Mouse (Mus musculus): ENCODE results near the gene Selenbp1.
"Not testable (repeated sequence)": the region's sequence is repeated elsewhere in the genome, so short reads cannot be mapped to it uniquely, and the experiment has no call there.

The Selenbp1 gene

DNA sequence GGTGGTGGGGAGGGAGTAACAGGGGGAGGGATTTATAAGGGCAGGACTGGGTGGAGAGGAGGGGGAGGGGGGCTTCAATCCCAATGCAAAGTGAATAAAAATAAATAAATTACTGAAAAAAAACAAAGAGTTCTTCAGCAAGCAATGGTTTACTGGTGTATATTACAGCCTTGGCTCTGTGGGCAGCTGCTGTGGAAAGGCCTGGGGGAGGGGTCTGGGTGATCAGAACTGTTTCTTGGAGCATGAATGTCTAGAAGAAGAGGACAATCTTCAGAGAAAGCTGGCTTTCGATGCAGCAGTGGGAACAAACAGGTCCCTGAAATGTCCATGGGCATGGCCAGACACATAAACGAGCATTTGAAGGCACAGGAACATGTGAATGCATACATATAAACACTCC, 577 bp upstream of the Selenbp1 start:
- not testable (repeated sequence) for DNase-seq (ENCODE audit: low spot score in 2 of 2)

DNA sequence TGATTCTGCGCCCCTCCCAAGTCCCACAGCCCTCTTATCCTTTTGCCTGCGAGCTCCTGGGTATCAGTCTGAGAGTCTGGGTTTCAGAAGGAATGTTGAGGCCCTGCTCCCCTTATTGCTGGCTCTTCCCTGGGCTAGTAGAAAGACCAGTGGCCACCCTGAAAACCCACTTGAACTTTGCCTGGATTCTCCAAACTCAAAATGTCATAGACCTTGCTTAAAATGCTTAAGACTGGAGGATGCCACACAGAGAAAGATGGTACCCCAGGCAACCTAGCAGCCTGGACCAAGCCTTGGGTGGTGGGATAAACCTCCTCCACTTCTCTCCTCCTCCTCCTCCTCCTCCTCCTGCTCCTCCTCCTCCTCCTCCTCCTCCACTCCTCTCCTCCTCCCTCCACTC, 748 bp downstream of the Selenbp1 start:
- not testable (repeated sequence) for DNase-seq (ENCODE audit: low spot score in 2 of 2)

DNA sequence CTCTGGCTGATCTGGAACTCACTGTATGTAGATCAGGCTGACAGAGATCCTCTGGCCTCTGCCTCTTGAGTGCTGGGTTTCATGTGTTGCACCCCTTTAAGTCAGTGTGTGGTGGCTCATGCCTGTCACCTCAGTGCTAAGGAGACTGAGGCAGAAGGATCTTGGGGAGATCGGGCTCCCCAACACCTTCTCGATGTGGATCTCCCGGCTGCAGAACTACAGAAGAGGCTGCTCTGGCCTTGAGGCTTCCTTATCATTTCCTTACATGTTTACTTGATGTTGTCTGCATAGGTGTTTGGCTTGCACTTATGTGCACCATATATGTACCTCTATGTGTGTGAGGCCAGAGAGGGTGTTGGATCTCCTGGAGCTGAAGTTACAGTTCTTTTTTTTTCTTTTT, 1.7 kb downstream of the Selenbp1 start:
- DNase-seq (ENCODE audit: low spot score in 2 of 2): not testable (repeated sequence)

DNA sequence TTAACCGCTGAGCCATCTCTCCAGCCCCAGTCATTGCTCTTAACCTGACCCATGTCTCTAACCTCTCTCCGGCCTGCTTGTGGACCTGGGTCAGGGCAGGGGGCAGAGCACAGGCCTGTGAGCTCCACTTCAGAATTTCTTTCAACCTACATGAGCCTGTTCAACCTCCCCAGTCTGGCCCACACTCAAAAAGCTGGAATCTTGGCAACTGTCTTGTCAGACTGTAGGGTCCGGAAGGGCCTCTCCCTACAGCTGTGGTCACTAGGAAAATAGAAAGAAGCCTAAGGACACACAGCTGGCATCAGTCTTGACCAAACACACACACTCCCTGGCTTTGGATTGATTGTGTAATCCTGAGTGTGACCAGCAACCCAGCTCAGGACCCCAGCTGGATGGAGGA, 2.5 kb downstream of the Selenbp1 start:
- DNase-seq (ENCODE audit: low spot score in 2 of 2): not testable (repeated sequence)

DNA sequence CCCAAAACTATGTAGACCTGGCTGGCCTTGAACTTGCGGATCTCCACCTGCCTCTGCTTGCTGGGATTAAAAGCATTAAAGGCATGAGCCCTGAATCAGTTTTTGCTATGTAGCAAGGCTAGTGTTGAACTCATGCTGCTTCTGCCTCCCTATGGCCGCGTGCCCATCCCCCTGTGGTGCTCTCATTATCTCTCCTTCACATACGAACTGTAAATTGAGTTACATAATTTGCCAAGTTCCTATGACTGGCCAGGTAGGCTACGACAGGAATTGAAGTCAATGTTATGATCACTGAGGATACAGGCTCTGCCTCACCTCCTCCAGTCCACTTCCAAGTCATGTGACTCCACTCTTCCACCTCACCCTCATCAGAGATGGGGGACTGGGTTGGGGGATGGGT, 3.3 kb downstream of the Selenbp1 start:
- DNase-seq (ENCODE audit: low spot score in 2 of 2): not testable (repeated sequence)

DNA sequence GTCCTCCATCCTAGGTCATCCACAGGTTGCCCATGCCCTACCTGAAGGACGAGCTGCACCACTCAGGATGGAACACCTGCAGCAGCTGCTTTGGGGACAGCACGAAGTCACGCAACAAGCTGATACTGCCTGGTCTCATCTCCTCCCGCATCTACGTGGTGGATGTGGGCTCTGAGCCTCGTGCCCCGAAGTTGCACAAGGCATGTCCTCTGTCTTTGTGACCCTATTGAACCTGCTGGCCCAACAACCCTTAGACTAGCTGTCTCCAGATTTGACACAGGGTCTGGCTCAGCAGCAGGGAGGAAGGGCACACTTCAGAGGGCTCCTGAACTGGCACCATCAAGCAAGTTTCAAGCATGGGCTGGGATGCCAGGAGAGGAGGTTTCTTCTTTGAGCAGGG, 4.3 kb downstream of the Selenbp1 start:
- DNase-seq (ENCODE audit: low spot score in 2 of 2): not testable (repeated sequence)

DNA sequence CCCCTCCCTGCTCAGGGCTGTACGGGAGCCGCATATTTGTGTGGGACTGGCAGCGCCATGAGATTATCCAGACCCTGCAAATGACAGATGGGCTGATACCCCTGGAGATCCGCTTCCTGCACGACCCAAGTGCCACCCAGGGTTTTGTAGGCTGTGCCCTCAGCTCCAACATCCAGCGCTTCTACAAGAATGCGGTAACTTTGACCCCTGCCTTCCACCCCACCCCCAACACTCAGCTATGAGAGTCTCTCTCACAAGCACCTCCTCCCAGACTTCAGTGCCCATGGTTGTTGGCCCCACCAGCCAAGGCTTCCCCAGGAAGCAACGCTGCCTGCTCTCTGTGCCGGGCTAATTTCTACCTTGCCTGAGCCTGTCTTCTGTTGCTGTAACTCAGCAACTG, 7.2 kb downstream of the Selenbp1 start:
- DNase-seq (ENCODE audit: low spot score in 2 of 2): not testable (repeated sequence)

DNA sequence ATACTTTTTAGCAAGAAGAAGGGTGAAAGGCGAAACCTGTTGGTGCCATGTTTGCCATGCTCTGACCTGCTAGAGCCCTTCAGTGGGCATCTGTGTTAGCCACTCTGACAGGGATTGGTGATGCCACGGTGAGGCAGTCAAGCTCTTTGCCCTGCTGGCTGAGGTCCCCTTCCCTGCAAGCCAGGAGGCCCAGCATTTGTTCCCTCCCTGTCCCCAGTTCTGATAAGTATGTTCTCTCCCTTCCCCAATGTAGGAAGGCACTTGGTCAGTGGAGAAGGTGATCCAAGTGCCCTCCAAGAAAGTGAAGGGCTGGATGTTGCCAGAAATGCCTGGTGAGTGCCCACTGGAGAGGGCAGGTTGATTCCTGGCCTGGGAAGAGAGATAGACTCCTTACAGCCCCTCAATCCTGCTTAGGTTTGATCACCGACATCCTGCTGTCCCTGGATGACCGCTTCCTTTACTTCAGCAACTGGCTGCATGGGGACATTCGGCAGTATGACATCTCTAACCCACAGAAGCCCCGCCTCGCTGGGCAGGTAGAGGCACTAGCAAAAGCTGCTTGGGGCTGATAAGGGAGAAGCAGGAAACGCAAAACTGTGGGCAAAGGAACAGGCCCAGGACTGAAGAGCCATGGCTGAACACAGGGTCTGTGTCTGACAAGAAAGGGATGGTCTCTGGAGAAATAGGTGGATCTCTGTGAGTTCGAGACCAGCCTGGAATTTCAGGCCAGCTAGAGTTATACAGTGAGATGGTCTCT, 9.5 kb downstream of the Selenbp1 start:
- DNase-seq (ENCODE audit: low spot score in 2 of 2): not testable (repeated sequence)

DNA sequence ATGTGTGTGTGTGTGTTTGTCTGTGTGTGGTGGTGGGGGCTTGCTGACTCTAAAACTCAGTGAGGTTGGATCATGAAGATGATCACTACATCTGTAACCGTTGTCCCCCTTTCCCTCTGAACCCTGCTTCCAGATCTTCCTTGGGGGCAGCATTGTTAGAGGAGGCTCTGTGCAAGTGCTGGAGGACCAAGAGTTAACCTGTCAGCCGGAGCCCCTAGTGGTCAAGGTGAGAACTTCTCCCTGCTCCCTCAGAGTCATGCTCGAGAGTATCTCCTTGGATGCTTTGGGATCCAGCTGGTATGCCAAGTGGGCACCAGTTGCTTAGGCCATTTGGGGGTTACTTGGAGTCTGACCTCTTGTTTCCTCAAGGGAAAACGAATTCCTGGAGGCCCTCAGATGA, 10.8 kb downstream of the Selenbp1 start:
- not testable (repeated sequence) for DNase-seq (ENCODE audit: low spot score in 2 of 2)

DNA sequence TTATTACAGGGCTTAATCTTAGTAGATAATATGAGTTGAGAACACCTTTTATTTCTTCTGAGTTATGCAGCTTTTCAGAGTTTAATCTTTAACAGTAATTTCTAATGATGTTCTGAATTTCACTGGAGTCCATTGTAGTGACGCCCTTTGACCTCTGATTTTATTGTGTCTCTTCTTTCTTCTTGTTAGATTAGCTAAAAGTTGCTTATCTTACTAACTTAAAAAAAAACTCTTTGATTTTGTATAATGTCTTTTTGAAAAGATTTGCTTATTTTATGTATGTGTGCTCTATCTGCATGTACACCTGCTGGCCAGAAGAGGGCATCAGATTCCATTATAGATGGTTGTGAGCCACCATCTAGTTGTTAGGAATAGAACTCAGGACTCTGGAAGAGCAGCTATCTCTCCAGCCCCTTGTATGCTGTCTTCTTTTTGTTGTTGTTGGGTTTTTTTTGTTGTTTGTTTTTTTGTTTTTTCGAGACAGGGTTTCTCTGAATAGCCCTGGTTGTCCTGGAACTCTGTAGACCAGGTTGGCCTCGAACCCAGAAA, 15.3 kb downstream of the Selenbp1 start:
- DNase-seq (ENCODE audit: low spot score in 2 of 2): no peak

DNA sequence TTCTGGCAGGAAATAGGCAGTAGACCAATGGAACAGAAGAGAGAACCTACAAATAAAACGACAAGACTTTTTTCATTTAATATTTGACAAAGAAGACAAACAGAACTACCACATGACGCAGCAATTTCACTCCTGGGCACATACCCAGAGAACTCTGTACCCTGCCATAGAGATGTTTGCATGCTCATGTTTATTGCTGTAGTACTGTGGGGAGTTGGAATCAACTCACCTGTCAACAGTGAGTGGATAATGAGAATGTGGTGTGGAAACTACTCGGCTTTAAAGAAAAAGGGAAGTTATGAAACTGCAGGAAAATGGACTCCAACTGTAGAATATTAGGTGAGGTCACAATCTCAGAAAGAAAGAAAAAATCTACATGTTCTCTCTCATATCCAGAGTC, 16.8 kb downstream of the Selenbp1 start:
- no peak for DNase-seq (ENCODE audit: low spot score in 2 of 2)

DNA sequence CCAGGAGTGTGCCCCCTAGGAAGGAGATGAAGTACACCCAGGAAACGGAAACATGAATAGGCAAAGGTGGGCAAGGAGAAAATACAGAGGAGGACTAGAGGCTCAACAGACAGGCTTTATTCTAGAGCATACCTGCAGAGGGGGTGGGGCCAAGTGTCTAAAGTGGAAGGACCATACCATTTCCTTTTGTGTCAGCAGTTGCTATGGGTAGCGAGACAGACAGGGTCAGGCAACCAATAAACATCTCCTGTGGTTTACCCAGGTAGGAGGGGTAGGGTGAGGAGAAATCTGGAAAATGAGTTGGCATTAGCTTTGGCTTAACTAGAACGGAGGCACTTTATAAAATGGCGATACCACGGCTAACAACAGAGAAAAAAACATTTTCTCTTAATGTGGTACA, 19.9 kb downstream of the Selenbp1 start:
- DNase-seq (ENCODE audit: low spot score in 2 of 2): peak in 1 of 2 experiments; percentile 40

DNA sequence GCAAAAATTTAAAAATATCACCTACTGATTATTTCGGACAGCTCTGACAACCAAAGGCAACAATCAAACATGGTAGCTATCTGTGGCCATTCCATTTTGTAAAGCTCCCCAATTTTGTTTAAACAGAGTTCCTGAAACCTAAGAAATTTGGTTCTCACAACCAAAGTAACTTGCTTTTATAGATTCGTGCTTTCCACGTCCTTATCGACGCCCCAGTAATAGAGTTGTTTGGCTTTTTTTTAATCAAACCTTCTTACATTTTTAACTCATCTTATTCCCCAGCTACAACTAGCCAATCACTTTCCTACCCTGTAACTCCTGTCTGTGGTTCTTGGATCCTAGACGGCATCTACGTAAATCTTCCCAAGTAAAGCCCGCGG, 20.5 kb downstream of the Selenbp1 start:
- DNase-seq (ENCODE audit: low spot score in 2 of 2): no peak

DNA sequence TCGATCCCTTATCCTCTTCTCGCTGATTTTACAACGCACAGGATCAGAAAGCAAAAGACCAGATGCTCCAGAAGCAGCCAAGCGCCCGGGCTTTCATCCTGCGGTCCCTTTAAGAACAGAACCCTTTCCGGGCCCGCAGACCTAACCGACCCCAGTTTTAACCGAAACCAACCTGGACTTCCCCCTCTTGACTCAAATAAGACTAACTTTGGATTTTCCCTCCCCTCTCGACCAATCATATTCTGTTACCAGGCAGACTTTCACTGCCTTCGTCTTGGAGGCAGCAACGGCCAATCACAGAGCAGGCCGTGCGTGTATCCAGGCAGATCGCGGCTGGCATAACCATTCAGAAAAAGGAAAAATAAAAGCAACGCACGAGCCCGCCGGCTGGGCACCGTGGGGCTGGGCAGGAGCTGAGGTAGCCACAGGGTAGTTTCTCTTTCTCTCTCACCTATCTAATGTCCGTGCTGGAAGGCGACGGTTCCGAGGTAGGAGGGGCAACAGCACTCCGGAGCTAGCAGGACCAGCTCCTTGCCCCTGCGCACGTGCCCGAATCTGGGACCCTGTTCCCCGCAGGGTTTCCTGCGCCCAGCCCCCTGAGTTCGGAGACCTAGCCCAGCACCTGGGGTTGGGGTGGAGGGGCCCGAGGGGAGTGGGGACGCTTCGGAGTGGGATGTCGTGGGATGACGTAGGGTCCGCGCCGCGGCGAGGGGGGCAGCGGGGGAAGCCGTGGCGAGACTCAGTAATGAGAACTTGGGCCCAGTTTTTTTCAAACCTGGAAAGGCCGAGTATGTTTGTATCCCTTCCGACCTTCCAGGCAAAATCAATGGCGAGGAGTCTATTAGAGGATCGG, 21.1 kb downstream of the Selenbp1 start, which contains the start of gene Rfx5:
Rfx5 (plus strand) TSS at position 312 of the 853 bp plus-strand sequence.
- peak; percentile 91 to 92 for DNase-seq (ENCODE audit: low spot score in 2 of 2)

DNA sequence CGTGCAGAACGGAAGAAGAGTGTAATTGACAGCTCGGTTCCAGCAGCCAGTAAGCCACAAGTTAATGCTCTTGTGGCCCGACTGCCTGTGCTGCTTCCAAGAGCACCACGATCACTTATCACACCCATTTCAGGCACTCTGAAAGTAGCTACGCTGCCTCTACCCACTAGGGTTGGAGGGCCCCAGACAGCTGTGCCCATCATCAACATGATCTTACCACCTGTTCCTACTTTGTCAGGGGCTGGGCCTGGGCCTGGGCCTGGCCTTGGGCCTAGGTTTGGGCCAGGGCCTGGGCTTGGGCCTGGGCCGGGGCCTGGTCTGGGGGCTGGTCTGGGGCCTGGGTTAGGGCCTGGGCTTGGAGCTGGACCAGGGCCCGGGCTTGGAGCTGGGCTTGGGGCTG, 25.4 kb downstream of the Selenbp1 start:
- DNase-seq (ENCODE audit: low spot score in 2 of 2): no peak

DNA sequence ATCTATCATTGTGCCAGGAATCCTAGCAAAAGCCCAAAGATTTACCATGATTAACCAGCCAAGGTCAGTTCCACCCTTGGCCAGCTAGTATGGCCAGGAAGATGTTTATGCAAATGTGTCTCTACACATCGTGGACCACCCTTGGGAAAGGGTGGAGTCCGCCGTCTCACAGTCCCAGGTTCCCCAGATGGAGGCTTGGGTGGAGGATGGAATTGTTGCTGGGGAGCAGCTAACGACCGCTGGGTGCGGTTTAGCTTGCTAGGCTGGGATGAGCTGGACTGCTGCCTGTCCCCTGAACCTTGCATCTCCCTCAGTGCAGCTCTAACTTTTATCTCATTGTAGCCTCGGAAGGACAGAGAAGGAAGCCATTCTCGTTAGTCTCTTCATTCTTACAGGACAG, 27.0 kb downstream of the Selenbp1 start:
- no peak for DNase-seq (ENCODE audit: low spot score in 2 of 2)

DNA sequence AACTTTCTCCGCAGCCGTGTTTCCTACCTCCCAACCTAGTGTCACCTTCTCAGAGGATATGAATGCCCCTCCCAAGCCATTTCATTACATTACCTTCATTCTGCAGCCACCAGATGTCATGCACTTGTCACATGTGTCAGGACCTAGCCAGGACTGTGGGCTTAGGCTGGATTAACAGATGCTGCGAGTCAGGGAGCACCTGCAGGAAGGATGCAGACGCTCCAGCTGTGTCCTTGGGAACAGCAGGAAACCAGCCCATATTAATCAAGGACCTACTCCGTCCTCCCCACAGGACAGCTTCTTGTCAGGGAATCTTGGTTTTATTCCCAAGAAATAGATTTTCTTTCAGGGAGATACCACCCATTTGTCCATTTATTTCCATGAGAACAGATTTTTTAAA, 27.5 kb downstream of the Selenbp1 start:
- DNase-seq (ENCODE audit: low spot score in 2 of 2): no peak

DNA sequence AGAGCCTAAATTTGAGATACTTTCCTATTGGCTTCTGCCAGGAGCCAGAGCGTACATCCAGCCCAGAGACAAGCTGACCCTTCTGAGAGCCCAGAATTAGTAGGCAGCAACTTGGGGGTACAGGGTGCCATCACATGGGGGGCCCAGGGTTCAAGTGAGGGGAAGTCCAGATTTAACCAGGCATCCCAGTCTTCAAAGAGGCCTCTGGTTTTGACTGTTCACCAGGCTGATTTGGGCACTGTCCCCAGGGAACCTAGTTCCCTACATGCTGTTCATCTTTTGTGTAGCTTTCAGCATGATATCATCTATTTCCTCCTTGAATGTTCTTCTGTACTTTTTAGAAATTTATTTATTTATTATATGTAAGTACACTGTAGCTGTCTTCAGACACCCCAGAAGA, 32.1 kb downstream of the Selenbp1 start:
- DNase-seq (ENCODE audit: low spot score in 2 of 2): no peak

DNA sequence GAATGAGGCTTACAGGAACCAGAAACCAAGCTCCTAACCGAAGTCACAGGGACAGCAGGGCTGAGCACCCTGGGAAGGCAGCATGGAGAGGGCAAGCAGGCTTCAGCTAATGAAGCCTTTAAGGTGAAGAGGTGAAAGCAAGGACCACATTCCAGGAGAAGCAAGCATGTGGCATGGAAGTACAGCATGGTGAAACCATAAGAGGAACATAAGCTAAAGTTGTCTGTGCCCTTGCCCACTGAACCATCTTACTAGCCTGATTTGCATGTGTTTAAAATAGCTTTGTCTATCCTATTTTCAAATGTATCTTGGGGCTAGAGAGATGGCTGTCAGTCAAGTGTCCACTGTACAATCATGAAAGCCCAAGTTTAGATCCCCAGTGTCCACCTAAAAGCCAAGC, 33.0 kb downstream of the Selenbp1 start:
- no peak for DNase-seq (ENCODE audit: low spot score in 2 of 2)

DNA sequence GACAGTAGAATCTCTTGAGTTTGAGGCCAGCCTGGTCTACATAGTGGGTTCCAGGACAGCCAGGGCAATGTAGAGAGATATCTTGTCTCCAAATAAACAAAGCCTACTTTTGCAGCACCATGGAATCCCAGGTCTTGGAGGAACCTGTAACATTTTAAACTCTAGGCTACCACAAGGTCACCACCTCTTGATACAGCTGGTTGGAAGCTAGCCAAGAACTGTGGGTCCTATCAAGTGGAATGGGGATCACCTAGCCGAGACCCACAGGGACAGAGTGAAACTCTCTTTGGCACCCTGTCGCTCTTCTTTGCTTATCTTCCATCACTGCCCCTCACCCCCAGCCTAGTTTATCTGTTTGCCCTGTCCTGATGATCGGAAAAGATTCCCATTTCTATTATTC, 39.7 kb downstream of the Selenbp1 start:
- DNase-seq (ENCODE audit: low spot score in 2 of 2): no peak

DNA sequence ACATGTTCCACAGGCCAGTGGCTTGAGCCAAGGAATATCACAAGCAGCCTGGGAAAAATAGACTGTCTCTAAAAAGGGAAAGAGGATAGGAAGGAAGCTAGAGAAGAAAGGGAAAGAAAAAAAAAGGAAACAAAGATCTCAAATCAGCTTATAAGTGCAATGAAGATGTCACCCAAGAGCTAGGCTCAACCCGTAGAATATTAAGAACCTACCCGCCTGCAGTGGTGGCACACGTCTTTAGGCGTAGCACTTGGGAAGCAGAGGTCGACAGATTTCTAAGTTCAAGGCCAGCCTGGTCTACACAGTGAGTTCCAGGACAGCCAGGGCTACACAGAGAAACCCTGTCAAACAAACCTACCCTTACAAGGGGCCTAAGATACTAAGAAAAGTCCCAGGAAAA, 40.8 kb downstream of the Selenbp1 start:
- DNase-seq (ENCODE audit: low spot score in 2 of 2): no peak

DNA sequence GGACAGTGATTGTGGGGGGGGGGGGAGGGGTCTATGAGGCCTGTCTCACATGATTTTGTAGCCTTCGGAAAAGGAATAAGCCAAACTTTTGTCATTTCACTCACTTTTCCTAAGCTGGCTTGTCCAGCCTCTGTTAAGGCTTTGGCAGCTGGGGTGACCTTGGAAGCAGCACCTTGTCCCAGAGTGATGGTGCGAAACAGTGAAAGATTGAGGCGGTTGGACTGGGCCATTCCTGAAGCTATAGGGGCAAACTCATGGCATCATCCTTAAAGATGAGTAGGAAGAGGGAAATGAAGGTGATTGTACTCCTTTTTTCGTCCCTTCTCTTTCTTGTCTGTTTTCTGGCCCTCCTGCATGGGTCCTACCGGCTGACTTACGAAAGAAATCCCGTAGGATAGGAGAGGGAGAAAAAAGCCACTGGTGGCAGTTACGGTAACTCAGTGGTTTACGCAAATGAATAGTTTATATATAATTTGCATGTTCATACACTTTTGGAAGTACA, 41.2 kb downstream of the Selenbp1 start:
- no peak for DNase-seq (ENCODE audit: low spot score in 2 of 2)

All from frontal cortex, postnatal 10 days (tissue).